Mouse (Mus musculus) adrenal gland, adult 10 weeks (tissue): Measurements from ENCODE around the gene Myo10. TPM values are rescaled to one million over a fixed set of nuclear protein-coding genes. Genes with fewer than 3 reads are reported as not detected.

Experiments used
- polyA plus RNA-seq: library from polyadenylated mRNA; stranded (reverse); fragments of 350-450 nt; fragmentation: Illumina TruSeq; extraction: RNeasy Lipid Tissue Mini Kit (QIAGEN cat#74804); gene quantifications from one replicate; pipeline ENCODE4 v1.2.3, GENCODE M21; 2014; ENCODE audit warnings: low read depth, low replicate concordance

The Myo10 gene
- 38.0 TPM for polyA plus RNA-seq

DNA sequence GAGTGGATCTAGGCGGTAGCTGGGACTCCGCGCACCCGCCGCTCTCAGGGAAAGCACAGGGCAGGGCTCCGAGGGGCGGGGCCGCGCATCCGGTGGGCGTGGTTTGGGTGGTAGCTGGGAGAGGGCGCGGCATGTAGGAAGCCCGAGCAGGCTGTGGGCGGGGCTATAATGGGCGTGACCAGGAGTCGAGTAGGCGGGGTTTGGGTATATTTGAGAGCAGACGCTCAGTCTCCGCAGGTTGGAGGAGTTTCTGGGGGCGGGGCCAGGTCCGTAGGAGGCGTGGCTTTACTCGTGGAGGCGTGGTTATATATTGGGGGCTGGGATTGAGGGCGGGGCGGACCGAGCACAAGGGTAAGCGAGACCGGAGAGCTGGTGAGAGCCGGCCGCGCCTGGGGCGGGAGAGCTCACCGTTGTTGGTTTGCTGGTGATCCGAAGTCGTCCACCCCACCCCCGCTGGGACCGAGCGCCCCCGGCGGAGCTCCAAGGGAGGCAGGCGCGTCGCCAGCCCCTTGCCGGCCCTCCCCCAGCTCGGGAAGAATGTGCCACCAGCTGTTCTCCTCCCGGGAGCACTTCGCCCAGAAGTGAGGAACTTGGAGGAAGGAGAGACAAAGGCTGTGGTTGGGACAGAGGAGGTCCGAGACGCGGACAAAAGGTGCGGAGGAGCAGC is at the start of gene Myo10:
Myo10 (plus strand) TSS at position 326 of the 667 bp plus-strand sequence.

DNA sequence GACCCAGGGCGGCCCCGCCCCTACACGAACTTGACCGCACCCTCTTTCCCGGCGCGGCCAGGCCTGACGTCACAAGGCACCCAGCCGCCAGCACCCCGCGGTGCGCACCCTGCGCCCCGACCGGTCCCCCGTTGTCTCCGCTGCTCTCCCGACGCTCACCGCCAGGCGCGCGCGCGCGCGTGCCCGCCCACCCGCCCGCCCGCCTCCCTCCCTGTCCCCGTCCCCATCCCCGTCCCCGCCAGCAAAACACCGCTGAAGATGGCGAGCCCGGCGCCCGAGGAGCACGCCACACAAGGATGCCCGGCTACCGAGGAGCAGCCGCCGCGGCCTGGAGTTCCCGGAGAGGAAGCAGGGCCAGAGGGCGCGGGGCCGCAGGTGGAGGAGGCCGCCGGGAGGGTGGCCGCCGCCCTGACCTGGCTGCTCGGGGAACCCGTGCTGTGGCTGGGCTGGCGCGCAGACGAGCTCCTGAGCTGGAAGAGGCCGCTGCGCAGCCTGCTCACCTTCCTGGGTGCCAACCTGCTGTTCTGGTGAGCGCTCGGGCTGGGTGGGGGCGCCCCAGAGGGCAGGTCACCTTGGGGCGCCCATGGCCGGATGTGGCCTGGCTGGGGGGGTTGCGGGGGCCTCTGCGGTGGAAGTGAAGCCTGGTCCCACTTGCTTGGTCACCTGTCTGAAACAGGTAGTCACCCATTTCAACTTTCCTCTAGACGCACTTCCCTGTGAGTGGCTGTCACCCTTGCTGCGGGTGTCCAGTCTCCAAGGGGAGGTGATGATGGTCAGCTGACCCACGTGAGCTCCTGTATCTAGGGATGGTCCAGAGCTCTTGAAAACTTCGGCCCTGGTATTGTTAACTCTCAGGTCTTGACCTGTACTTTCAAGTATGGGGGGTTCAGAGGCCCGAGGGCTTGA is 221.0 kb downstream of the Myo10 start, which contains the start of gene Retreg1:
Retreg1 (plus strand) TSS at position 95 of the 906 bp plus-strand sequence.

Other genes starting within 250 kb of the Myo10 start
- 8.3 TPM for gene Basp1, start 208.8 kb upstream of the Myo10 start, polyA plus RNA-seq
- 241 TPM for gene Retreg1, start 220.7 kb downstream of the Myo10 start, polyA plus RNA-seq